Mouse (Mus musculus) embryonic facial prominence, embryonic 15.5 days (tissue): Measurements from ENCODE around the gene Dnajc4. TPM values are rescaled to one million over a fixed set of nuclear protein-coding genes. Genes with fewer than 3 reads are reported as not detected.

Source experiments
- ATAC-seq: fragments of 200-750 bp; cut with Nextera tagmentation; 2 replicates; pipeline ENCODE4 v1.8.0; 2017; ENCODE audit warnings: low read depth, moderate TSS enrichment; ENCODE audit not compliant: insufficient number of reproducible peaks, low FRiP score, low TSS enrichment
- H3K27ac ChIP-seq: fragments of 300-500 bp; sonication (generic); replicated peaks from 2 replicates; pipeline ENCODE4 v1.5.1; 2015; ENCODE audit warnings: mild to moderate bottlenecking, inconsistent platforms
- H3K27me3 ChIP-seq: fragments of 300-500 bp; sonication (generic); 2 replicates; pipeline ENCODE4 v1.6.1; 2015; ENCODE audit warnings: inconsistent platforms
- H3K36me3 ChIP-seq: fragments of 300-500 bp; sonication (generic); 2 replicates; pipeline ENCODE4 v1.6.1; 2015; ENCODE audit warnings: mild to moderate bottlenecking, inconsistent platforms
- H3K4me1 ChIP-seq: fragments of 300-500 bp; sonication (generic); 2 replicates; pipeline ENCODE4 v1.6.1; 2015; ENCODE audit warnings: inconsistent platforms
- H3K4me2 ChIP-seq: fragments of 300-500 bp; sonication (generic); replicated peaks from 2 replicates; pipeline ENCODE4 v1.6.1; 2015; ENCODE audit warnings: mild to moderate bottlenecking, inconsistent platforms
- H3K4me3 ChIP-seq: fragments of 300-500 bp; sonication (generic); replicated peaks from 2 replicates; pipeline ENCODE4 v1.5.1; 2015; ENCODE audit warnings: mild to moderate bottlenecking, inconsistent platforms
- H3K9ac ChIP-seq: fragments of 300-500 bp; sonication (generic); 2 replicates; pipeline ENCODE4 v1.6.1; 2015; ENCODE audit warnings: inconsistent platforms
- H3K9me3 ChIP-seq: fragments of 300-500 bp; sonication (generic); replicated peaks from 2 replicates; pipeline ENCODE4 v1.6.1; 2016; ENCODE audit warnings: inconsistent platforms
- WGBS: fragments of 180-500 bp; shearing (Covaris S2); methylation state at CpG from one replicate; pipeline ENCODE4 v1.1.7; 2015; 5-methylcytosine and 5-hydroxymethylcytosine counted together
- polyA plus RNA-seq: library from polyadenylated mRNA; unstranded; fragments of >200 nt; fragmentation: Nextera tagmentation; extraction: Ambion mirVana; gene quantifications from 2 replicates; pipeline ENCODE4 v1.2.1, GENCODE M21; 2015

Dnajc4 gene
- polyA plus RNA-seq, 1 experiment from 2014 or later, result 27.9 TPM

DNA sequence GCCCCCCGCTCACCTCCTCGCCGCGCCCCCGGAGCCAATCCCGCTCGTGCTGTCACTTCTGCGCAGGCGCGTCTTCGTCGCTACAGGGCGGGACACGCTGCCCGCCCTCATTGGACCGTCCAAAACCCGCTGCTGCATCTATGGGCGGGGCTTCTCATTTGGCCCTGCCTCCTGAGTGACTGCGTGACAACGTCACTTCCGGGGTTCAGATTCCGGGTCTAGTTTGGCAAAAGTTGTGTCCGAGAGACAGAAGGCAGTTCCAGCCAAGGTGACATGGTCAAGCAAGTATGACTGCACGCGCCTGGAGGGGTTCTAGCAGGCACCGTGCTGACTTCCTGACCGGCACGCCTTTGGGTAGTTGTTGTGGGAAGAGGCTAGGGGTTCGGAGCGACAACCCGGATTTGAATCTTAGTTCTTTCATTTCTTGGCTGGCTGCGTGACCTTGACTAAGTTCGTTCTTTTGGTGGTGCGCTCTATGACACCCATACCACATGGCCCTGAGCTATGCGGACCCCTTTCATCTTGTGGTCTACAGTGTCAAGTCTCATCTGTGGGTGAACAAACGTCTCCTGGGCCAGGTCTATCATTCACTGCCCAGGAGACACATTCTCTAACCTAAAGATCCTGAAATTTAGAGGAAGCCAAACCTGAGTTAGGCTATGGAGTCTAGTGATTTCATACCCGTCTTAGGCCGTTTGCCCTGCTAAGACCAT is 11.8 kb downstream of the Dnajc4 start, which contains the start of gene Fkbp2:
Fkbp2 (minus strand) TSS at position 121 of the 713 bp plus-strand sequence.
- peak within 1 kb of the TSS; percentile 76 for H3K9ac ChIP-seq
- under 1% methylated on average over 38 of the region's 38 CpGs for WGBS
- peak within 1 kb of the TSS; percentile 96 for H3K27ac ChIP-seq
- peak within 1 kb of the TSS; percentile 87 for H3K4me2 ChIP-seq
- H3K4me1 ChIP-seq, result peaks cover 50% of the 10 kb centered on the region
- no peaks in the 10 kb centered on the region for H3K27me3 ChIP-seq
- peaks cover 38% of the 10 kb centered on the region for H3K36me3 ChIP-seq
- no peaks in the 10 kb centered on the region for H3K9me3 ChIP-seq
- peak within 1 kb of the TSS; percentile 71 for H3K4me3 ChIP-seq
- ATAC-seq, result peak; percentile 90

DNA sequence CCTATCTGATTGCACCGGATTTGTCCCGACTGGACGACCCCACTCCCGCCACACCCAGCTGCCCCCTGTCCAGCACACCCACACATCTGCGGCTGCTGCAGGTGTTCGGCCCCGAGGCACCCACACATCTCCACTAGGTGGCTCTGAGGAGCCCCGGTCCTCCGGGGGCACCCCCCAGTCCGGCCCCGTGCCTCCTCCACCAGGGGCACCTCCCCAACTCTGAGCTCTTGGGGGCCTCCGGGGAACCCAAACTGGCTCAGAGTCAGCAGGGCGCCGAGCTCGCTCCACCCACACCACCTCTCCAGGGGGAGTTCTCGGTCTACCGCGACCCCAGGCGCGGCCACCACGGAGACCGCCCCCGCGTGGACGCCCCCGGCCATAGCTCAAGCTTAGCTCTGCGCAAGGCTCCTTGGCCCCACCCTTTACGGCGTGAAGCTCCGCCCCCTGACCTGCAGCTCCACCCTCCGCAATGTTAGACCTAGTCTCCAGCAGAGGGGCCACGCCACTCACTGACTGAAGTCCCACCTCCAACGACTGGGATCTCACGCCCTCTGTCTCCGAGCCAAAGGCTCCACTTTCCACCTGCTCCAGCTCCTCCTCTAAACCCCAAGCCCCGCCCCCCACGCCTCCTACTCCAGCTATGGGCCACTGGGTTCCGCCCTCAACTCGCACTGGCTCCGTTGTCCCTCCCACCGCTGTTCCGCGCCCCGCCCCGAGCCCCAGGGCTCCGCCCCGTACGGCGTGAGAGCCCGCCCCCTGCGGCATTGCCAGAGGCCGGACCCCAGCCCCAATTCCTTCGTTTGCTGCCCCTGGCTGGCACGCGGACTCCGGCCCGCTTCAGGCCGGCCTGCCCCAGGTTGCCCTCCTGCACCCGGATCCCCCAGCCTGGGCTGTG is 12.6 kb downstream of the Dnajc4 start:
- Histone ChIP-seq H3K9ac (peak overlapping the region; percentile 76), H3K4me3 (peak overlapping the region; percentile 71), H3K4me1 (peaks cover 52% of the 10 kb centered on the region), H3K4me2 (peak overlapping the region; percentile 87), H3K27me3 (no peaks in the 10 kb centered on the region), H3K27ac (peak overlapping the region; percentile 96), H3K9me3 (no peaks in the 10 kb centered on the region), H3K36me3 (peaks cover 30% of the 10 kb centered on the region)
- under 1% methylated on average over 59 of the region's 59 CpGs for WGBS
- peak; percentile 93 for ATAC-seq

DNA sequence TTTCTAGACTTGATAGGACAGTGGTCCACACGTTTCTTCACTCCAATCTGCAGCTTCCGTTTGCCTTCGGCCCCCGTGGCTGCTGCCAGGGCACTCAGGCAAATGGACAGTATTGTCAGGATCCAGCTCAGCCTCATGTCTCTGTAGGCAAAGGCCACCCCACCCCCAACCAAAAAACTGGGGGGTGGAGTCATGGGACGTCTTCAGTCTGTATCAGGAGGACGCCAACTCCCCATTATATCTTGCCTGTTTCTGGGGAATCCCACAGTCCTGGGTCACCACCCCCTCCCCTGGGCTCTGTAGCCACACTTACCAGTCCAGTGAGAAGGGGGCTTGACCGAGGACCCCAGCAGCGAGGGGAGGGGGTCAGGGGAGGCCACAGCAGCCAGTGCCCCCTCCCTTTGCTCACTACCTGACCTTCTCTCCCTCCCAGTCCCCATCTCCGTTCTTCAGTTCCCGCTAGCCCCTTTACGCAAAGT is 13.3 kb downstream of the Dnajc4 start:
- Histone ChIP-seq H3K9ac (peak overlapping the region; percentile 76), H3K36me3 (peaks cover 25% of the 10 kb centered on the region), H3K27ac (peak overlapping the region; percentile 81), H3K4me2 (peak overlapping the region; percentile 87), H3K4me1 (peaks cover 53% of the 10 kb centered on the region), H3K4me3 (peak overlapping the region; percentile 71), H3K9me3 (no peaks in the 10 kb centered on the region), H3K27me3 (no peaks in the 10 kb centered on the region)
- ATAC-seq, result no peak
- WGBS, result 10% methylated on average over 11 of the region's 11 CpGs

DNA sequence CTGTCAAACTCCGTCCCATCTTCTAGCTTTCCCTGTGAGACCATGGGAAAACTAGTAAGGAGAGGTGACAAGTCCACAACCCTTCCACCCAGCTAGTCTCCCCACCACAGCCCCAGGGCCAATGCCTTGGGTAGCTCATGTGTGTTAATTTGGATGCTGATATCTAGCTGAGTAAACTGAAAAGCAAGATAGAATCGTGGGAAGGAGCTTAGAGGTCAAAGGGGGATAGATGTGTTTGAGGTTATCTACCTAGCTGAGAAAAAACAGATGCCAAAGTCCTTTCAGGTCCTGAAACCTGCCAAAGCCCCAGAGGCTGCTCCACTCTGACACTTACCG is 13.8 kb downstream of the Dnajc4 start:
- no peaks in the 10 kb centered on the region for H3K27me3 ChIP-seq
- H3K4me2 ChIP-seq, result peak overlapping the region; percentile 87
- H3K27ac ChIP-seq, result peak overlapping the region; percentile 81
- H3K9me3 ChIP-seq, result no peaks in the 10 kb centered on the region
- peaks cover 57% of the 10 kb centered on the region for H3K4me1 ChIP-seq
- ATAC-seq, result no peak
- peak overlapping the region; percentile 71 for H3K4me3 ChIP-seq
- H3K36me3 ChIP-seq, result peaks cover 21% of the 10 kb centered on the region
- no peak overlapping the region for H3K9ac ChIP-seq
- WGBS, result 34% methylated on average over 3 of the region's 3 CpGs

DNA sequence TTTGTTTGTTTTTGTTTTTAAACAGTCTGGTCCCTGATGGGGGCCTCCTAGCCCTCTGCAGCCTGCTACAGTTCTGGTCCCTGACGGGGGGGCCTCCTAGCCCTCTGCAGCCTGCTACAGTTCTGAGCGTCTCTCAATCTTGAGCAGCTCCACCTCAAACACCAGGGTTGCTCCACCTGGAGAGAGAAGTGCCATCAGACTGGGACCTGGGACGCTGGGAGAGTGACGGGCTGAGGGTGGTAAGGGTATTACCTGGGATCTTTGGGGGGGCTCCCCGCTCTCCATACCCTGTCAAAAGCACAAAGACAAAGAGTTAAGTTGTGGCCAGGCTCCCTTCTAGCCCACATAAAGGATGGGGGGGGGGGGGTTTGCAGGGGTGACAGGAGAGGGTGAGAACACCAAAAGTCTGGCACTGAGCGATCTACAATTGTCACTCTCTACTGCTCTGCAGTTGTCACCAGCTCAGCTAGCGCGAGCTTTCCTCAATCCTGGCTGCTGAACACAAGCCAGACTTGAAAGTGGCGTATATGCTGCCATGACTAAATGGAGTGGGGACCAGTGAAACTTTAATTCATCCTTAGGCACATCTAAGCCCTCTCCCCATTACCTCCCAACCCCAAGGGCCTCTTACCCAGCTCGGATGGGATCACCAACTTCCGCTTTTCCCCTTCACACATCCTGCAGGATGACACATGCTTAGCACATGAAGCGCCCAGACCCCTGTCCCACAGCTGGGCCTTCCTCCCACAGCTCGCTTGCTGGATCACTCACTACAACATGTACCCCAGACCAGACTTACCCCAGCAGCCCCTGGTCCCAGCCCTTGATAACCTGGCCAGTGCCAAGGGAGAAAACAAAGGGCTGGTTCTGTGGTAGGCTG is 14.4 kb downstream of the Dnajc4 start:
- H3K4me1 ChIP-seq, result peaks cover 57% of the 10 kb centered on the region
- no peak overlapping the region for H3K9ac ChIP-seq
- peak overlapping the region; percentile 41 for H3K27ac ChIP-seq
- peak overlapping the region; percentile 87; the same call in 1 of the 2 replicates for H3K4me2 ChIP-seq
- ATAC-seq, result no peak
- H3K4me3 ChIP-seq, result peak overlapping the region; percentile 71; the same call in 1 of the 2 replicates
- no peaks in the 10 kb centered on the region for H3K9me3 ChIP-seq
- H3K36me3 ChIP-seq, result peaks cover 18% of the 10 kb centered on the region
- H3K27me3 ChIP-seq, result no peaks in the 10 kb centered on the region
- 67% methylated on average over 13 of the region's 13 CpGs for WGBS

DNA sequence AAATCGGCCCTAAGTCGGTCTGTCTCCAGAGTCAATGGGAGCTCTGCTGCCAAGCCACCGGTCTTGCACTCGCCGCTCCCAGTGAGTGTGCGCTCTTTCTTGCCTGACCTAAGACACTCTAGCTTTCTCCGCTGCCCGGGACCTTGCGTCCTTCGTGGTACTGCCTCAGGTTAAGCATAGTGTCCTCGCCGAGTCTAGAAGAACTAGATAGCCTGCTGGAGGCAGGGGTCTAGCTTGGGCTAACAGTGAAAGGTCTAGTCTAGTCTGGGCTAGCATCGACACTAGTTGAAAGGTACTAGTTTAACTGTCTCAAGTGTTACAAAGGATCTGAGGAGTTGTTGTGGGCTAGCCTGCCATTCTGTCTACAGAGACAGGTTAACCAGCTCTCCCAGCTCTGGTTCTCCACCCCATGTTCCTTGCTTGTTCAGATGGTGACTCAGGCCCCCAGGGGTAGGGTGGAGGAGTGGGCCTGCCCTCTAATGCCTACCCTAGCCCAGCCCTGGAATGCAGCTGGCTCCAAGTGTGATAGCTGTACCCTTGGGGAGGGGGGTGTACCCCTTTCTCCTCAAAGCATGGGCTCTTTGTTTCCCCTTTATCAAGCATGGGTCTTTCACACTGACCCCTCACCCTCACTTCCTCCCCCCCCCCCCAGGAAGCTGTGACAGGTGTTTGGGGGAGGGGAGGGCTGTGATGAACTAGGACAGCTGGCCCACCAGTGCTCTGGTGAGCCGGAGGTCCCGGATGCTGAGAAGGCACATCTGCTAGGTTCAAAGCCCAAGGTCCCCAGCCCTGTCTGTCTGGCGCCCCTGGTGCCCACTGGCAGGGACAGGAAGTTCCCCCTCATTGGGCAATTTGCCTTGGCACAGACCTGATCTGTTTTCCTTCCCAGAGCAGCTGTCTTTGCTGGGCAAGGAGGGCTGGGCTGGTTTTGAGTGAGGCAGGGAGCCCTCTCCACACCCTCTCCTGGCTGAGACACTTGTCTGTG is 16.5 kb downstream of the Dnajc4 start, which contains the start of gene Plcb3:
Plcb3 (minus strand) TSS at position 934 of the 985 bp plus-strand sequence.
- Histone ChIP-seq H3K27me3 (no peaks in the 10 kb centered on the region), H3K27ac (peak within 1 kb of the TSS; percentile 91), H3K4me1 (peaks cover 69% of the 10 kb centered on the region), H3K36me3 (peaks cover 8% of the 10 kb centered on the region), H3K9ac (peak within 1 kb of the TSS; percentile 66), H3K4me2 (peak within 1 kb of the TSS; percentile 76), H3K9me3 (no peaks in the 10 kb centered on the region), H3K4me3 (peak within 1 kb of the TSS; percentile 65)
- no peak for ATAC-seq
- under 1% methylated on average over 16 of the region's 16 CpGs for WGBS

DNA sequence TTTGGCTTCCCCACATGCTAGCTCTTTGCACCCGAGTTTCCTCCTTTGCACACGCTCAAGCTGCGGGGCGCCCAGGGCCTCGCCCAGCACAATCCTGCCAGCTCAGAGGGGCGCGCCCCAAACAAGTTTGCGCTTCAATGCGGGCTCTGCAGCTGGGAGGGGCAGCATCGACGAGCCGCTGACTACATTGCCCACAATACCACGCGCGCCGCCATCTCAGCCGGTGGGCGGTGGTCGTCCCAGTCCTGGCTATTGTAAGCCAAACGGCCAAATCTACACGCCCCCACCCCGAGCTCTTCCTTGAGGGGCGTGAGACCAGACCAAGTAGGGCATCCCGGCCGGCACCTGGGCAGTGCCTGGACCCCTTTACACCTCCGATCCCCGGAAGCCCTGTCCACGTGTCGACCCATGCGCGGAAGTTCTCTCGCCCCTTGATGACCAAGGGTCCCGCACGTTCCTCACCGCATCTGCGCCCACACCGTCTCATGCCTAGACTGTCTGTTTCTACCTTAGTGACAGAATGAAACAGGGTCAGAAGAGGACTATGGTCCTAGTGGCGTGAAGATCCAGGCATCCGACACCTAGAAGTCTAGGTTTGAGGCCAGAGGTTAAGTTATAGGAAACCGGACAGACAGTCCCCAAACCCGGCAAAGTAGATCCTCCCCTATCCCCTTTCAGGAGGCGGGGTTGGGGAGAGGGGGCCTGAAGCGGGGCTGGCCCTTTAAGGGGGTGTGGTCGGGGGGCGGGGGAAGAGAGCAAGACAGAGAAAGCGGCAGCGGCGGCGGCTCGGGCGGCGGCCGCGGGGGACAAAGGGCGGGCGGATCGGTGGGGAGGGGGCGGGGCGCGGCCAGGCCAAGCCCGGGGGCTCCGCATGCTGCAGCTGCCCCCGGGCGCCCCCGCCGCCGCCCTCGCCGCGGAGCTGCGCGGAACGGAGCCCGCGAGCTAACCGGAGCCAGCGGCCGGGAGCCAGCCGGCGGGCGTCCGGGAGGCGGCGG is 17.9 kb downstream of the Dnajc4 start, which contains the start of gene Ppp1r14b:
Ppp1r14b (plus strand) TSS at position 758 of the 995 bp plus-strand sequence.
- H3K9ac ChIP-seq, result peak within 1 kb of the TSS; percentile 66

DNA sequence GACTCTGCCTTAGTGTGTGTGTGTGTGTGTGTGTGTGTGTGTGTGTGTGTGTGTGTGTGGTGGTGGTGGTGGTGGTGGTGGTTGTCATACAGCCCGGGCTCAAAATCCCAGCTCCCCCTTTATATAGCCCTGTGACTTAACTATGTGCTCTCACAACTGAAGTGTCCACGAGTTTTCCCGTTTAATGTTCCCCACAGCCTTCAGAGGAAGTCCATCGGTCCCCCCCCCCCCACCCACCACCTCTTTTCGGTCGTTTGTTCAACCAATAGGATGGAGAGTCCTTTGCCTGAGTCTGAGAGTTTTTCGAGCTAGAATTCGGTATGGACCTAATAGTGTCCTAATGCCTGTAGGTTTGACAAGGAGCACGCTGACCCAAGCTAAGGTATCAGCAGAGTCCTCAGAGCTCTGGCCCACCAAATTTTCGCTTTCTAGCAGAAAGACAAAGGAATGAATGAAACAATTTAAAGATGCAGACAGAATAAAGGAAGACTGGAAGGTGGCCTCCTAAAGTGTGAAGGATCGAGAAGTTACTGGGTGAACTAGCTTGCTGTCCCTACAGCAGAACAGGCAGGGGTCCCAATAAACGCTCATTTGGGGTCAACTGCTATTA is 18.7 kb downstream of the Dnajc4 start:
- Histone ChIP-seq H3K27ac (peak overlapping the region; percentile 91), H3K9ac (no peak overlapping the region), H3K9me3 (no peaks in the 10 kb centered on the region), H3K4me2 (peak overlapping the region; percentile 76), H3K36me3 (peaks cover 8% of the 10 kb centered on the region), H3K27me3 (no peaks in the 10 kb centered on the region), H3K4me1 (peaks cover 77% of the 10 kb centered on the region), H3K4me3 (peak overlapping the region; percentile 65)
- WGBS, result 35% methylated on average over 12 of the region's 12 CpGs
- ATAC-seq, result no peak

More for the DNA sequence above, 17.9 kb downstream of the Dnajc4 start, which contains the start of gene Ppp1r14b:
- Histone ChIP-seq H3K27ac (peak within 1 kb of the TSS; percentile 91), H3K36me3 (peaks cover 8% of the 10 kb centered on the region), H3K4me1 (peaks cover 79% of the 10 kb centered on the region), H3K4me2 (peak within 1 kb of the TSS; percentile 76), H3K9me3 (no peaks in the 10 kb centered on the region), H3K4me3 (peak within 1 kb of the TSS; percentile 65), H3K27me3 (no peaks in the 10 kb centered on the region)
- ATAC-seq, result peak; percentile 73
- under 1% methylated on average over 77 of the region's 84 CpGs for WGBS
